Mouse (Mus musculus) lung, embryonic 15.5 days (tissue): ENCODE measurements at regions not wholly inside any gene's neighbourhood (a gene's known extent, or its start where the extent isn't known, plus 50 kb on each side); places are given as distances from the start of the nearest gene placed in this dataset.
A peak's percentile ranks its signal among the peaks of the same experiment; 100 is the strongest.

Source experiments
- ATAC-seq: fragments of 200-750 bp; cut with Nextera tagmentation; 2 replicates; pipeline ENCODE4 v1.8.0; 2017; ENCODE audit warnings: moderate number of reproducible peaks, borderline replicate concordance; ENCODE audit not compliant: low FRiP score, low TSS enrichment; ENCODE audit errors: extremely low read depth
- H3K27ac ChIP-seq: fragments of 300-500 bp; sonication (generic); 2 replicates; pipeline ENCODE4 v1.5.1; 2015; ENCODE audit warnings: moderate library complexity, mild to moderate bottlenecking, inconsistent platforms
- H3K27me3 ChIP-seq: fragments of 300-500 bp; sonication (generic); 2 replicates; pipeline ENCODE4 v1.6.1; 2015; ENCODE audit warnings: inconsistent platforms
- H3K36me3 ChIP-seq: fragments of 300-500 bp; sonication (generic); 2 replicates; pipeline ENCODE4 v1.6.1; 2015; ENCODE audit warnings: inconsistent platforms
- H3K4me1 ChIP-seq: fragments of 300-500 bp; sonication (generic); 2 replicates; pipeline ENCODE4 v1.6.1; 2015; ENCODE audit warnings: inconsistent platforms
- H3K4me2 ChIP-seq: fragments of 300-500 bp; sonication (generic); 2 replicates; pipeline ENCODE4 v1.6.1; 2015; ENCODE audit warnings: inconsistent platforms, mild to moderate bottlenecking, moderate library complexity
- H3K4me3 ChIP-seq: fragments of 300-500 bp; sonication (generic); 2 replicates; pipeline ENCODE4 v1.5.1; 2015; ENCODE audit warnings: mild to moderate bottlenecking, inconsistent platforms
- H3K9ac ChIP-seq: fragments of 300-500 bp; sonication (generic); 2 replicates; pipeline ENCODE4 v1.6.1; 2015; ENCODE audit warnings: inconsistent platforms
- H3K9me3 ChIP-seq: fragments of 300-500 bp; sonication (generic); 2 replicates; pipeline ENCODE4 v1.6.1; 2016; ENCODE audit warnings: inconsistent platforms
- WGBS: fragments of 180-500 bp; shearing (Covaris S2); methylation state at CpG from one replicate; pipeline ENCODE4 v1.1.7; 2015; 5-methylcytosine and 5-hydroxymethylcytosine counted together

DNA sequence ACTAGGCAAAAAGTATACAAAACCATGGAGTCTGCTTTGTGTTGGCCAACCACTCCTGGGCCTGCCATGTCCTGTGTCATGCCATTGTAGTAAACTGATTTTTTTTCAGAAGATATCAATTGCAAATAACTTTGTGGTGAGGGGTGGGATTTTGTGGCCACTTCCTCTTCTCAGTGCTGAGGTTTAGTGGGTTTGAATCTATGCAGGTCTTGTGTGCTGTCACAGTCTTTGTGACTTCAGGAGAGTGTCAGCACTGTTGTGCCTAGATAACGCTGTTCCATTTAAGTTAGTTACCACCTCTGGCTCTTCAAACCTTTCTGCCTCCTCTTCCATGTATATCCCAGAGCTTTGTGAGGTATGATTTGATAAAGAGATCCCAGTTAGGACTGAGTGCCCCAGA is 216.3 kb upstream of the Lcorl start:
- Histone ChIP-seq H3K36me3 (no peaks in the 10 kb centered on the region), H3K4me3 (no peak overlapping the region), H3K9ac (no peak overlapping the region), H3K4me1 (no peaks in the 10 kb centered on the region), H3K9me3 (no peaks in the 10 kb centered on the region), H3K27me3 (no peaks in the 10 kb centered on the region), H3K4me2 (no peak overlapping the region), H3K27ac (no peak overlapping the region)
- ATAC-seq: no peak
- WGBS: 89% methylated on average over 1 of the region's 1 CpGs

DNA sequence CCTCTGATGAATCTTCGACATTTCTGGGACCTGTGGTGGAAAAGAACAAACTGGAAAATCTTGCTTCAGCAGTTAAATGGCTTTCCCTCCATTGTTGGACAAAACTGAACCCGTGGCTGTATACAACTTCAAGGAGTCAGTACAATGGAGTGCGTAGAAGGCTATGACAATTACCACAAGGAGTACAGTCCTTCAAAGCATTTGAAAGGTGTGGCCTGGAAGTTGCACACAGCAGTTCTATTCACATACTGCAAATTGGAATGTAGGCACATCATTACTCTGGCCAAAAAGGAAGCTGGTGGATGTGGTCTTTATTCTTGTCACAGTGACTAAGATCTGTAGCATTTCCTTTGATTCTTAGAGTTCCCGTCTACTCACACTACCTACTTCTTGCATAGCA is 215.7 kb upstream of the Lcorl start:
- Histone ChIP-seq H3K9me3 (no peaks in the 10 kb centered on the region), H3K27me3 (no peaks in the 10 kb centered on the region), H3K4me3 (no peak overlapping the region), H3K4me1 (no peaks in the 10 kb centered on the region), H3K4me2 (no peak overlapping the region), H3K9ac (no peak overlapping the region), H3K36me3 (no peaks in the 10 kb centered on the region), H3K27ac (no peak overlapping the region)
- 69% methylated on average over 4 of the region's 4 CpGs for WGBS
- no peak for ATAC-seq

DNA sequence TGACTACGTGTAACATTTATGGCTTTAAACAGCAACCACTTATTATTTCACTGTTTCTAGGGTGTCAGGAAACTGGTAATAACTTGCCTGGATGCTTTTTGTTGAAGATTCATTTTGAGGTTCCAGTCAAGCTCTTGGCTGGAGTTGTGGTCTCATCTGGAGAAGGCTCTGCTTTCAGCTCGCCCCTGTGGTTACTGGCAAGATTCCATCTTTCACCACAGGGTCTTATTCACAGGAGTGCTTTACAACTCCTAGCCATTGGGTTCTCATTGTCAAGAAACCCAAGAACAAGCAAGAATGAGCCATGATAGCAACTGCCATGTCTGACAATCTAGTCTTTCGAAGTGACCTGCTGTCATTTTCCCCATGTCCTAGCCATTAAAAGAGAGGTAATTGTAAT is 202.5 kb upstream of the Lcorl start:
- no peaks in the 10 kb centered on the region for H3K36me3 ChIP-seq
- H3K9me3 ChIP-seq: no peaks in the 10 kb centered on the region
- no peak overlapping the region for H3K4me3 ChIP-seq
- 83% methylated on average over 3 of the region's 3 CpGs for WGBS
- no peak for ATAC-seq
- no peak overlapping the region for H3K4me2 ChIP-seq
- H3K9ac ChIP-seq: no peak overlapping the region
- no peak overlapping the region for H3K27ac ChIP-seq
- H3K27me3 ChIP-seq: no peaks in the 10 kb centered on the region
- H3K4me1 ChIP-seq: no peaks in the 10 kb centered on the region

DNA sequence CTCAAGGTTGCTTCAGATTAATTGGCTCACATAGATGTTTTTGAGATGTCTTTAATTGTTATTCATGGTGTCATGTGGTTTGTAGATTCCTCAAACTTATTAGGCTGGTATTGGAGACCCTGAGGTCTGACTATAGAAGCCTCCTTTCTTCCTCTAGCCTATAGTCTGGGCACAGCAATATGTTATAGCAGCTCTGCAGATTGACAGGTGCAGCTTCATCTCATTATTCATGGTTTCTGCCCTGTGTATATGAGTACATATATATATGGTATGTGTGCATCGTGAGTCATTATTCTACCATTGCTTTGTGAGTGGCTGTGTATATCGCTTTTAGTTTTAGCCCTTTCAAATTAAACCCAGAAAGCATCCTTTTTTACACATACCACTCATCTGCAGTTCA is 197.4 kb upstream of the Lcorl start:
- no peak for ATAC-seq
- Histone ChIP-seq H3K27ac (no peak overlapping the region), H3K4me3 (no peak overlapping the region), H3K9me3 (no peaks in the 10 kb centered on the region), H3K27me3 (no peaks in the 10 kb centered on the region), H3K4me1 (no peaks in the 10 kb centered on the region), H3K36me3 (no peaks in the 10 kb centered on the region), H3K4me2 (no peak overlapping the region), H3K9ac (no peak overlapping the region)
- 84% methylated on average over 2 of the region's 2 CpGs for WGBS

DNA sequence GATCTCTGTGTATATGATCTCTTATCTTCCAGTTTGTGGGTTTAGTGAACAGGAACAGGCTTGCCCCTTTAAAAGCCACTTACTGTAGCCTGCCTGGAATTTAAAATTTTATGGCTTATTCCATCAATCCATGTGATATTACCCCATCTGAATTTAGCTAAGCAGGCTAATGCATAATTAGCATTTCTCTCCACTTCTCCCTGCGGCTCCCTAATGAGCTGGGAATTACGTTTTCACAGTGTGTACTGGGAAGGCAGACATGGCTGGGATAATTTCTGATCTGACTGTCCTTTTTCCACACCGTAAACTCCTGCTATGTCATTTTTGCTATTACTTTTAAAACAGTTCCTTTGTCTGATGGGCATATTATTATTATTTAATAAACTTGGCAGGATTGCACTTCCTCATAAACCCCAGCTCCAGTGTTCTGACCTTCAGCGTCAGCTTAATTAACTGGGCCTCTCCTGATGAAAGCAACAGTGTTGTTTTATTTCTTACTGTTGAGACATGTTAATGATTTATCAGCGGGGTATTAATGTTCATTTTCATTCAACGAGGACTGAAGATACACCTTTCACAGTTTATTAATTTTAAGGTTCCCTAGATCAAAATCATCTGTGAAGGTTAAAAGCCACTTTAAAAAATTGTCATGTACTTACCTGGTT is 185.4 kb upstream of the Lcorl start:
- Histone ChIP-seq H3K27me3 (no peaks in the 10 kb centered on the region), H3K9ac (no peak overlapping the region), H3K36me3 (no peaks in the 10 kb centered on the region), H3K27ac (no peak overlapping the region), H3K4me2 (no peak overlapping the region), H3K9me3 (no peaks in the 10 kb centered on the region), H3K4me1 (no peaks in the 10 kb centered on the region), H3K4me3 (no peak overlapping the region)
- 58% methylated on average over 6 of the region's 6 CpGs for WGBS
- ATAC-seq: no peak

DNA sequence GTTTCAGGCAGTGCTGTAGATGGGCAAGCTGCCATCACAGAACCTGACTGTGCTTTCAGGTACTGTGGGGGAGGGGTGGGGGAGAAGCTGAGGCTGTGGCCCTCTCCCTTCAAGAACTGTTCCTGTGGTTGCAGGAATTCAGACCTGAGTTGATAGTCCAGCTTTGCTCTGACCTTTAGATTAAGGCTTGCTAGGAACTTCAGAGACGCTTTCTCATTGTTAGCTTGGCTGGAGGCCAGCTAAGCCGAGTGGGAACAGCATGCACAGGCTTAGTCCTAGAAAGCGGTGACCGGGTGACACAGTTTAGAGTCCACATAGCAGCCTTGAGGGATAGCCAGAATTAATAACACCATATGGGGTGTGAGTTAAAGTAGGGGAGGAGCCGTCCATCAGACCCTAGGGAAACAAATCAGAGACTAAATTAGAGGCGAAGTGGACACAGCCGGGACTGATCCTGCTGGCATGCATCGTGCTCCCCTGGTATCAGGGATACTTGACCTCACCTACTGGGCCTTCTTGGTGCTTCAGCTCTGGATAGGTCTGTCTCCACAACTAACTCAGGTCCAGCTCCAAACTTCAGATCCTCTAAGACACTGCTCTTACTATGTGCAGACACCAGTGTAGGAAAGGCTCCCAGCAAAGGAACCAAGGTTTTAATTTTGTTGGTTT is 175.7 kb upstream of the Lcorl start:
- Histone ChIP-seq H3K4me3 (no peak overlapping the region), H3K27ac (no peak overlapping the region), H3K9ac (no peak overlapping the region), H3K4me1 (peaks cover 7% of the 10 kb centered on the region), H3K4me2 (peak overlapping the region; percentile 11), H3K9me3 (no peaks in the 10 kb centered on the region), H3K27me3 (no peaks in the 10 kb centered on the region), H3K36me3 (no peaks in the 10 kb centered on the region)
- peak; percentile 81 for ATAC-seq
- 26% methylated on average over 8 of the region's 8 CpGs for WGBS

DNA sequence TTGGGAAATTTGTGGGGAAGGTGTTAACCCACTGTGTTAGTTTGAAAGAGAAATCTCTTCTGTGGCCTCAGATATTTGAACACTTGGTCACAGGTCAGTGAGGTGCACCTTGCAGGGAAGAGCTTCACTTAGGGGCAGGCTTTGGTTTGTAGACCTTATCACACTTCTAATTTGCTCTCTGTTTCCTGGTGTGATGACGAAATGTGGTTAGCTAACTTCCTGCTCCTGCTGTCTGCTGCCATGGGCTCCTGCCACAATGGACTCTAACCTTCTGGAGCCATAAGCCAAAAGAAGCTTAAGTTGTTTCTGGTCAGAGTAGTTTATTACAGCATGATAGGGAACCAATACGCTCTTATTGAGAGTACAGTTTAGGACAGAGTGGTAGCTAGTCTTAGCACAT is 174.8 kb upstream of the Lcorl start:
- H3K27ac ChIP-seq: no peak overlapping the region
- H3K4me2 ChIP-seq: no peak overlapping the region
- no peak overlapping the region for H3K4me3 ChIP-seq
- H3K9ac ChIP-seq: no peak overlapping the region
- no peaks in the 10 kb centered on the region for H3K9me3 ChIP-seq
- H3K36me3 ChIP-seq: no peaks in the 10 kb centered on the region
- no peak for ATAC-seq
- peaks cover 7% of the 10 kb centered on the region for H3K4me1 ChIP-seq
- no peaks in the 10 kb centered on the region for H3K27me3 ChIP-seq
- WGBS: 72% methylated on average over 2 of the region's 2 CpGs

DNA sequence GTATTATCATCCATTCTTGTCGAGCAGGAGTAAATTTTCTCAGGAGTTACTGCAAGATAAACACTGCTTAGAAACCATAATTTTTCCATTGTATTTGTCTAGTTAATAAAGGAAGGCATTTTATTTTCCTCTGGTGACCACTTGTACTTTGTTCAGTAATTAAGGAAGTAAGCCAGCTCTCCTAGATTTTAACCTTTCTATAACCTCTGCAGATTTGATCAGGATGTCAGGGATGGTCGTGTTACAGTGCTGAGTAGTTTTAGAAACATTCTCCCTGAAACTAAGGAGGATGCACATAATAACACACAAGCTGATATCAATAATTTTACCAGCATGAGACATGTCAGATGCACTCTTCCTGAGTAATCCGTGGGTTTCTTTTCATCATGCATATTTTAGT is 166.7 kb upstream of the Lcorl start:
- ATAC-seq: no peak
- no peak overlapping the region for H3K9ac ChIP-seq
- no peaks in the 10 kb centered on the region for H3K4me1 ChIP-seq

DNA sequence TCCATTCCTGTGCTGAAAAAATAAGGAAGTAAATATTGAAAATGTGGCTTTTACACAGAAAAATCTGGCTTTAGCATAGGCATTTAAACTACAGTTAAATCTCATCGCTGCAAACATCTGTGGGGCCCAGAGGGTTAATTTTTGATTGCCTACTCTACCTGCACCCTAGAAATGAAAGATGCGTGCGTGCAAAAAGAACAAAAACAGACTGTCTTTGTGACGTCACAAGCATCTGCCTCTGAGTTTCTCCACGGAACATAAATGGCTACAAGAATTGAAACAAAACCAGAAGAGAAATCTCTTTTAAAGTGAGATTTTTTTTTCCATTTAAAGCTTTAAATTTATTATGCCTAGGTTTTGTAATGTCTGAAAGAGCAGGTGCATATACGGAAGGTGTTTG is 166.0 kb upstream of the Lcorl start:
- H3K4me2 ChIP-seq: no peak overlapping the region
- H3K4me1 ChIP-seq: no peaks in the 10 kb centered on the region
- H3K27me3 ChIP-seq: no peaks in the 10 kb centered on the region
- no peaks in the 10 kb centered on the region for H3K36me3 ChIP-seq
- no peak overlapping the region for H3K27ac ChIP-seq
- WGBS: 57% methylated on average over 6 of the region's 6 CpGs
- no peaks in the 10 kb centered on the region for H3K9me3 ChIP-seq
- no peak overlapping the region for H3K4me3 ChIP-seq
- ATAC-seq: no peak
- no peak overlapping the region for H3K9ac ChIP-seq

More for the DNA sequence above, 166.7 kb upstream of the Lcorl start:
- Histone ChIP-seq H3K36me3 (no peaks in the 10 kb centered on the region), H3K4me3 (no peak overlapping the region), H3K4me2 (no peak overlapping the region), H3K9me3 (no peaks in the 10 kb centered on the region), H3K27me3 (no peaks in the 10 kb centered on the region), H3K27ac (no peak overlapping the region)
- 28% methylated on average over 3 of the region's 3 CpGs for WGBS

DNA sequence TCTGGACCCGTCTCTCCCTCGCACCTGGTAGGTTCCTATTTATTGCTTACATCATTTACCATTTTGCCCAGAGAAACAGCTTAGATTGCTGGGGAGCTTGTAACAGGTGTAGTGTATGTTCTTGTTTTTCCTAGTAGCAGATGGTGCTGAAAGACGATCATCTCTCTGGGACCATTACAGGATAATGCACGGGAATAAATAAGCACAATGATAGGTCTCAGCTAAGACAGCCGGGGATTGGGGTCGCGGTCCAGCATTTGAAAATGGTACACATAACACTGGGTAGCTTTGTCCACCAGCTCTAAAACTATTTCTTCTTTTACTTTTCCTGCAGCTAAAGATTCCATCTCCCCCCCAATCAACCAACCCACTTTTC is 164.6 kb upstream of the Lcorl start:
- Histone ChIP-seq H3K9me3 (no peaks in the 10 kb centered on the region), H3K4me1 (no peaks in the 10 kb centered on the region), H3K27ac (no peak overlapping the region), H3K27me3 (no peaks in the 10 kb centered on the region), H3K36me3 (no peaks in the 10 kb centered on the region), H3K9ac (no peak overlapping the region), H3K4me3 (no peak overlapping the region), H3K4me2 (no peak overlapping the region)
- 83% methylated on average over 7 of the region's 7 CpGs for WGBS
- ATAC-seq: no peak

DNA sequence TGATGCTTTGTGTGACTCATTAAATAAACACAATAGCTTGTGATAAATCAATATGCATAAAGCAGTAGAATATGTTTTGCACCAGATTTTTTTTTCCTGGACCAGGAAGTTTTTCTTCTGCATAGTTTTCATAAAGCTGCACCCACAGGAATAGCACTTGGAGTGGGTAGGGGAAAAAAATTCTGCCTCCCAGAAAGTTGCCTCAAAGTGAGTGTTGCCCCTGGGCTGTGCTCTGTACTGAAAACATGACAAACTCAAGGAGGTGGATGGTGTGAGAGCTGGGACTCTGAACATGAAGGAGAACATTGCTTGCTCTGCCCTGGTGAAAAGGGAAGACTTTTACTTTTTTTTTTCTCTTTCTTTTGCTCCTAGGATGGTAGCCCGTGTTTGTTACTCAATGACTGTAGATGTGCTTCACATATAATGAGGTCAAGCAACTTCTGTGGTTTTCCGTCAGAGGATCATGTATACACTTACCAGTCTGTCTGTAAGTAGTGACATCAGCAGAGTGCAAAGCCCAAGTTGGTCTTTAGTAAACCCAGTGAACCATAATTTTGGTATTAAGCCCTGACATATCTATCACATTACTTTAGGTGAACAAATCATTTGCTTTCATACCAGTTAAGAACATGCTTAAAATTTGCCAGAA is 164.1 kb upstream of the Lcorl start:
- H3K27ac ChIP-seq: no peak overlapping the region
- no peaks in the 10 kb centered on the region for H3K36me3 ChIP-seq
- no peak overlapping the region for H3K4me2 ChIP-seq
- H3K9me3 ChIP-seq: no peaks in the 10 kb centered on the region
- no peak overlapping the region for H3K9ac ChIP-seq
- H3K4me3 ChIP-seq: no peak overlapping the region
- no peaks in the 10 kb centered on the region for H3K27me3 ChIP-seq
- no peaks in the 10 kb centered on the region for H3K4me1 ChIP-seq
- 64% methylated on average over 2 of the region's 2 CpGs for WGBS
- no peak for ATAC-seq

DNA sequence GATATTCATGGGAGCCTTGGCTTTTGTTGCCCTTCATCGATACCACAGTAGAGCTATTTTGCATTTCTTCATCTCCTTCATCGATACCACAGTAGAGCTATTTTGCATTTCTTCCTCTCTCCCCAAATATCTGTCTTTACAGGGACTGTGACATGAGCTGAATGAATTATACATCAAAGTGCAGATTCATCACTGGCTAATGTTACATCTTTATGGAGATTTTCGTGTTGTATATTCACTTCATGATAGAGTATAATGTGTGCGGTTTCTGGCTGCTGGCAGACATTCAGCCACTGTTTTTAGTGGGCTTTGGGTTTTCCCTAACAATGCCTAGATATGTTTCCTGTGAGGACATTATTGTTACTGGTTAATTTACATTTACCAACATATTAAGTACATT is 162.8 kb upstream of the Lcorl start:
- Histone ChIP-seq H3K9ac (no peak overlapping the region), H3K4me1 (no peaks in the 10 kb centered on the region), H3K36me3 (no peaks in the 10 kb centered on the region), H3K4me3 (no peak overlapping the region), H3K27ac (no peak overlapping the region), H3K4me2 (no peak overlapping the region), H3K9me3 (no peaks in the 10 kb centered on the region), H3K27me3 (no peaks in the 10 kb centered on the region)
- no peak for ATAC-seq
- WGBS: 77% methylated on average over 4 of the region's 4 CpGs
